27 mouse cellular contexts compared by ENCODE assay signal in the genomic region with DNA sequence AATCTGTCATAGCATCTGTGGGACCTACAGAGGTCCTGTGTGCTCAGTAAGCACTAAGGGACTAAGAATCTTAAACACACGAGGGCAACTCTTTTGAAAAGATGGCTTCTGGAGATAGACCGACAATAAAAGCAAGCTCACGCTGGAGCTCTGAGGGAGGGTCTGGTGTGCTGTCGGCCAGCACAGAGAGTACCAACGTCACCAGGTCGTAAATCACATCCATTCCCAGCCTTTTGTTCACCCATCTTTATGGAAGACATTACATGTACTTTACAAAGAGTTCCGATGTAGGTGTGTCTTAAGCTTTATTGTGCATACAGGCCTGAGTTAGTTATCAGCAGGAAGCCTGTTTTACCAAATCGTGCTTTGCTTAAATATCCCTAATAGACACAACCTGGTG. TPM values are rescaled to one million over a fixed set of nuclear protein-coding genes. Genes with fewer than 3 reads are reported as not detected.
DNase-seq lines count a peak whose midpoint lies in the region; ATAC-seq lines count a peak whose summit lies in the region.
"Had no signal": no experiment of that assay in that cellular context is flagged by ENCODE, and none has a peak within 500 bp of the region (broad histone marks: within the 10 kb centered on the region; RNA-seq: fewer than 3 reads in every experiment).

No protein-coding gene starts in this region.

- H3K9ac ChIP-seq in liver, embryonic 15.5 days, result no peak overlapping the region
- H3K9ac ChIP-seq in liver, embryonic 12.5 days, result no peak overlapping the region
- no peak overlapping the region for H3K9ac ChIP-seq in intestine, embryonic 16.5 days (ENCODE audit: low read depth, low read length)
- peak overlapping the region; percentile 39; the same call in 1 of the 2 replicates for H3K9ac ChIP-seq in neural tube, embryonic 13.5 days
- H3K9ac ChIP-seq: embryonic facial prominence, embryonic 15.5 days; forebrain, postnatal 0 days; heart, embryonic 13.5 days; hindbrain, embryonic 13.5 days; limb, embryonic 13.5 days had no signal

- no peak overlapping the region for H3K4me3 ChIP-seq in liver, embryonic 15.5 days (replicated peaks)
- H3K4me3 ChIP-seq in liver, embryonic 12.5 days, result no peak overlapping the region
- no peak overlapping the region for H3K4me3 ChIP-seq in intestine, embryonic 16.5 days (ENCODE audit: low read length)
- H3K4me3 ChIP-seq in neural tube, embryonic 13.5 days, result no peak overlapping the region
- H3K4me3 ChIP-seq: embryonic facial prominence, embryonic 15.5 days; heart, embryonic 13.5 days; hindbrain, embryonic 13.5 days; left cerebral cortex, adult 2 months; limb, embryonic 13.5 days had no signal

- 41% methylated on average over 8 of the region's 8 CpGs for WGBS in liver, embryonic 15.5 days (ENCODE audit: insufficient replicate concordance)
- WGBS in liver, embryonic 12.5 days (ENCODE audit: insufficient replicate concordance), result 54% methylated on average over 8 of the region's 8 CpGs
- 35% methylated on average over 8 of the region's 8 CpGs for WGBS in intestine, embryonic 16.5 days
- 11% methylated on average over 8 of the region's 8 CpGs for WGBS in neural tube, embryonic 13.5 days

- H3K27ac ChIP-seq in liver, embryonic 15.5 days (replicated peaks), result no peak overlapping the region
- H3K27ac ChIP-seq in liver, embryonic 12.5 days, result no peak overlapping the region
- no peak overlapping the region for H3K27ac ChIP-seq in intestine, embryonic 16.5 days (ENCODE audit: low read length)
- peak overlapping the region; percentile 25; the same call in 1 of the 2 replicates for H3K27ac ChIP-seq in neural tube, embryonic 13.5 days (replicated peaks)
- H3K27ac ChIP-seq: embryonic facial prominence, embryonic 15.5 days; heart, embryonic 13.5 days; hindbrain, embryonic 13.5 days; left cerebral cortex, adult 2 months; limb, embryonic 13.5 days; macrophage had no signal

- H3K36me3 ChIP-seq in liver, embryonic 15.5 days (replicated peaks), result no peaks in the 10 kb centered on the region
- no peaks in the 10 kb centered on the region for H3K36me3 ChIP-seq in liver, embryonic 12.5 days
- H3K36me3 ChIP-seq in intestine, embryonic 16.5 days (ENCODE audit: control insufficient read depth, insufficient read depth, low read length), result no peaks in the 10 kb centered on the region
- H3K36me3 ChIP-seq in neural tube, embryonic 13.5 days, result no peaks in the 10 kb centered on the region
- H3K36me3 ChIP-seq: embryonic facial prominence, embryonic 15.5 days; heart, embryonic 13.5 days; hindbrain, embryonic 13.5 days; limb, embryonic 13.5 days had no signal

- no peaks in the 10 kb centered on the region for H3K27me3 ChIP-seq in liver, embryonic 15.5 days
- no peaks in the 10 kb centered on the region for H3K27me3 ChIP-seq in liver, embryonic 12.5 days (replicated peaks)
- H3K27me3 ChIP-seq in intestine, embryonic 16.5 days (replicated peaks; ENCODE audit: control insufficient read depth, insufficient read depth, low read length), result no peaks in the 10 kb centered on the region
- no peaks in the 10 kb centered on the region for H3K27me3 ChIP-seq in neural tube, embryonic 13.5 days
- H3K27me3 ChIP-seq: embryonic facial prominence, embryonic 15.5 days; heart, embryonic 13.5 days; hindbrain, embryonic 13.5 days; limb, embryonic 13.5 days had no signal

- H3K4me2 ChIP-seq in liver, embryonic 15.5 days, result no peak overlapping the region
- H3K4me2 ChIP-seq in liver, embryonic 12.5 days, result no peak overlapping the region
- H3K4me2 ChIP-seq in intestine, embryonic 16.5 days (ENCODE audit: low read depth, low read length), result 0 out of 2 replicates have a peak overlapping the region, but pooled peaks have one; percentile 17
- peak overlapping the region; percentile 33 for H3K4me2 ChIP-seq in neural tube, embryonic 13.5 days
- H3K4me2 ChIP-seq: embryonic facial prominence, embryonic 15.5 days; heart, embryonic 13.5 days; hindbrain, embryonic 13.5 days; limb, embryonic 13.5 days had no signal

- H3K4me1 ChIP-seq in liver, embryonic 15.5 days (replicated peaks), result peaks cover 10% of the 10 kb centered on the region
- H3K4me1 ChIP-seq in liver, embryonic 12.5 days, result peaks cover 10% of the 10 kb centered on the region
- H3K4me1 ChIP-seq in intestine, embryonic 16.5 days (ENCODE audit: control insufficient read depth, insufficient read depth, low read length), result no peaks in the 10 kb centered on the region
- H3K4me1 ChIP-seq in neural tube, embryonic 13.5 days (replicated peaks), result peaks cover 18% of the 10 kb centered on the region
- H3K4me1 ChIP-seq: heart, embryonic 13.5 days had no signal

- ATAC-seq in liver, embryonic 15.5 days (ENCODE audit: insufficient read depth), result 0 out of 2 replicates have a peak, but pooled peaks have one; percentile 7
- ATAC-seq in liver, embryonic 12.5 days, result no peak
- peak; percentile 33; the same call in 1 of the 2 replicates for ATAC-seq in intestine, embryonic 16.5 days
- ATAC-seq in neural tube, embryonic 13.5 days (ENCODE audit: low read depth), result peak; percentile 41; the same call in 1 of the 2 replicates
- ATAC-seq: forebrain, postnatal 0 days; lung, postnatal 0 days had no signal

- peak; percentile 54 for DNase-seq in embryo, embryonic 11 days
- no peak for DNase-seq in spleen, postnatal 10 days (ENCODE audit: low spot score in 2 of 2)
- DNase-seq in layer of hippocampus, adult 8-10 months (ENCODE audit: low spot score in 2 of 2), result no peak
- no peak for DNase-seq in layer of hippocampus, postnatal 36 days
- DNase-seq: adrenal gland, postnatal 10 days; cerebellum, adult 18-20 months; cerebellum, postnatal 14 days; forebrain, postnatal 0 days; gastrocnemius, postnatal 14 days; heart, adult 18-20 months; heart, postnatal 14 days; kidney, postnatal 36 days; right cerebral cortex, adult 18-20 months; thymus, postnatal 14 days had no signal

- no peaks in the 10 kb centered on the region for H3K9me3 ChIP-seq in liver, embryonic 15.5 days (replicated peaks)
- H3K9me3 ChIP-seq in liver, embryonic 12.5 days (replicated peaks), result no peaks in the 10 kb centered on the region
- H3K9me3 ChIP-seq in intestine, embryonic 16.5 days (ENCODE audit: control insufficient read depth, low read length), result peaks cover 3% of the 10 kb centered on the region; the same call in 1 of the 2 replicates
- peaks cover 2% of the 10 kb centered on the region; the same call in 1 of the 2 replicates for H3K9me3 ChIP-seq in neural tube, embryonic 13.5 days
- H3K9me3 ChIP-seq: embryonic facial prominence, embryonic 15.5 days; hindbrain, embryonic 13.5 days had no signal

RNA-seq across cellular contexts. Expression of a gene that starts 14.9 kb away (rescaled TPM):
- polyA plus RNA-seq in liver, embryonic 15.5 days (2015; fragmentation: Nextera tagmentation; extraction: Ambion mirVana), result 8.1 and 9.0 TPM in 2 replicates
- polyA plus RNA-seq in liver, embryonic 12.5 days (2016; fragmentation: Nextera tagmentation; extraction: Ambion mirVana), result 18.3 and 18.9 TPM in 2 replicates
- polyA plus RNA-seq in intestine, embryonic 16.5 days (2015; fragmentation: Nextera tagmentation; extraction: Ambion mirVana), result 6.4 and 6.9 TPM in 2 replicates
- 32.0 and 39.8 TPM in 2 replicates for polyA plus RNA-seq in neural tube, embryonic 13.5 days (2015; fragmentation: Nextera tagmentation; extraction: Ambion mirVana)
- 10 to 100 TPM; 55.4 to 73.6 (median 64.1) TPM for total RNA-seq in layer of hippocampus, adult 8-10 months (2022)
- 10 to 100 TPM; 60.6 to 66.6 TPM for total RNA-seq in layer of hippocampus, postnatal 36 days (2021)

RNA-seq across cellular contexts. Expression of a gene that starts 50.9 kb away (rescaled TPM):
- polyA plus RNA-seq in liver, embryonic 15.5 days (2015; fragmentation: Nextera tagmentation; extraction: Ambion mirVana), result 1.1 TPM in 1 of 2 replicates, not detected in the other
- 0.51 and 1.7 TPM in 2 replicates for polyA plus RNA-seq in liver, embryonic 12.5 days (2016; fragmentation: Nextera tagmentation; extraction: Ambion mirVana)
- polyA plus RNA-seq in intestine, embryonic 16.5 days (2015; fragmentation: Nextera tagmentation; extraction: Ambion mirVana), result 0.80 and 1.0 TPM in 2 replicates
- polyA plus RNA-seq in neural tube, embryonic 13.5 days (2015; fragmentation: Nextera tagmentation; extraction: Ambion mirVana), result 0.74 and 4.3 TPM in 2 replicates
- 10 to 100 TPM; 20.4 to 38.3 (median 34.6) TPM for total RNA-seq in layer of hippocampus, adult 8-10 months (2022)
- 10 to 100 TPM; 24.3 to 31.6 TPM for total RNA-seq in layer of hippocampus, postnatal 36 days (2021)
- total RNA-seq: forebrain, postnatal 0 days had no signal
- polyA plus RNA-seq: C2C12; testis, adult 2 months had no signal

Comparison
In these comparisons a context has a peak if more than half of its experiments do, and no peak if none do; other contexts are left out.
1. H3K4me2 ChIP-seq: peak in intestine, embryonic 16.5 days (single experiment) and neural tube, embryonic 13.5 days (single experiment); none in liver, embryonic 15.5 days (single experiment) and liver, embryonic 12.5 days (single experiment).